Mouse (Mus musculus) embryonic facial prominence, embryonic 11.5 days (tissue): ENCODE results near the gene Gm17662. TPM values are rescaled to one million over a fixed set of nuclear protein-coding genes. Genes with fewer than 3 reads are reported as not detected.

Experiments used
- ATAC-seq: fragments of 200-750 bp; cut with Nextera tagmentation; replicated peaks from 2 replicates; pipeline ENCODE4 v1.8.0; 2017; ENCODE audit warnings: low read depth; ENCODE audit not compliant: insufficient number of reproducible peaks, low FRiP score, low TSS enrichment
- DNase-seq: peaks from one replicate; pipeline ENCODE4 v3.0.0-alpha.2; 2015; ENCODE audit warnings: low spot score
- H3K27ac ChIP-seq: fragments of 300-500 bp; sonication (generic); replicated peaks from 2 replicates; pipeline ENCODE4 v1.5.1; 2014; ENCODE audit warnings: mild to moderate bottlenecking, low read depth, low read length, control low read depth
- H3K27me3 ChIP-seq: fragments of 300-500 bp; sonication (generic); 2 replicates; pipeline ENCODE4 v1.6.1; 2014; ENCODE audit warnings: mild to moderate bottlenecking, low read length, moderate library complexity, mixed read lengths; ENCODE audit not compliant: control insufficient read depth, insufficient read depth
- H3K36me3 ChIP-seq: fragments of 300-500 bp; sonication (generic); replicated peaks from 2 replicates; pipeline ENCODE4 v1.6.1; 2014; ENCODE audit warnings: low read depth, mild to moderate bottlenecking, low read length, moderate library complexity, mixed read lengths; ENCODE audit not compliant: control insufficient read depth, insufficient read depth
- H3K4me1 ChIP-seq: fragments of 300-500 bp; sonication (generic); 2 replicates; pipeline ENCODE4 v1.6.1; 2014; ENCODE audit warnings: low read length, mixed read lengths; ENCODE audit not compliant: control insufficient read depth, insufficient read depth
- H3K4me2 ChIP-seq: fragments of 300-500 bp; sonication (generic); 2 replicates; pipeline ENCODE4 v1.6.1; 2014; ENCODE audit warnings: low read depth, mild to moderate bottlenecking, control low read depth, low read length, moderate library complexity
- H3K4me3 ChIP-seq: fragments of 300-500 bp; sonication (generic); 2 replicates; pipeline ENCODE4 v1.5.1; 2014; ENCODE audit warnings: low read depth, low read length, control low read depth
- H3K9ac ChIP-seq: fragments of 300-500 bp; sonication (generic); replicated peaks from 2 replicates; pipeline ENCODE4 v1.6.1; 2014; ENCODE audit warnings: mild to moderate bottlenecking, control low read depth, low read length
- H3K9me3 ChIP-seq: fragments of 300-500 bp; sonication (generic); replicated peaks from 2 replicates; pipeline ENCODE4 v1.6.1; 2016; ENCODE audit warnings: mild to moderate bottlenecking, low read length, inconsistent platforms, mixed read lengths; ENCODE audit not compliant: control insufficient read depth
- WGBS: fragments of 180-500 bp; shearing (Covaris S2); extraction: QIAGEN DNeasy Blood & Tissue Kit; methylation state at CpG from one replicate; pipeline ENCODE4 v1.1.7; 2014; 5-methylcytosine and 5-hydroxymethylcytosine counted together
- polyA plus RNA-seq: library from polyadenylated mRNA; unstranded; fragments of >200 nt; fragmentation: Nextera tagmentation; extraction: Ambion mirVana; gene quantifications from 2 replicates; pipeline ENCODE4 v1.2.1, GENCODE M21; 2014

The Gm17662 gene
- polyA plus RNA-seq, 1 experiment from 2014 or later = not detected

DNA sequence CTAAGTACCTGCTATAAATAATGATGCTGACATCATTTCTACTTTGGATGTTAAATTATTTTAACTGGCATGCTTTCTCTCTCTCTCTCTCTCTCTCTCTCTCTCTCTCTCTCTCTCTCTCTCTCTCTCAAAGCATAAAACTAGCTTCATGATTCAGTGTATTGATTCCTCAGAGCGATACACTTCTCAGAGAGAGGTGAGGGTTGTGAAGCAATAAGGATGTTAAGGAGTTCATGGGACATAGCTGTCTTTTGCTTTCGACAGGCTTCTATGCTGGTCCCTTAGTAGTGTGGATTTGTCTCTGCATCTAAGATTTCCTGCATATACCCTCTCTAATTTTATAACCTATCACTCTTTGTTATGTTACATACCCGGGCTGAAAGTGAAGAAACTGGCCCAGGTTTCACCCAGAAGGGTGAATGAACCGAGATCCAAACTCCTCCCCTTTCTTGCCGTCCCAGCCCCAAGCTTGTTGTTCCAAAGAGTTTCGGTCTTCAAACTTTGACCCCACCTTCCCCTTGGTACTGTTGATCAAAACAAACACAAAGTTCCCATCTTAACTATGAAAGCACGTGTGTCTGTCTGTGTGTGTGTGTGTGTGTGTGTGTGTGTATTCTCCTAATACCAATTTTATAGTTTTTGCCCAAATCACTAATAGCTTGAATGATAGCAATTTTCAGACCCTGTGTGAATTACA, 32.6 kb upstream of the Gm17662 start:
- Histone ChIP-seq H3K27me3 (no peaks in the 10 kb centered on the region), H3K4me3 (no peak overlapping the region), H3K27ac (no peak overlapping the region), H3K36me3 (no peaks in the 10 kb centered on the region), H3K4me1 (no peaks in the 10 kb centered on the region), H3K9ac (no peak overlapping the region), H3K9me3 (no peaks in the 10 kb centered on the region), H3K4me2 (no peak overlapping the region)
- ATAC-seq (no peak), DNase-seq (no peak)
- 66% methylated on average over 7 of the region's 7 CpGs for WGBS

DNA sequence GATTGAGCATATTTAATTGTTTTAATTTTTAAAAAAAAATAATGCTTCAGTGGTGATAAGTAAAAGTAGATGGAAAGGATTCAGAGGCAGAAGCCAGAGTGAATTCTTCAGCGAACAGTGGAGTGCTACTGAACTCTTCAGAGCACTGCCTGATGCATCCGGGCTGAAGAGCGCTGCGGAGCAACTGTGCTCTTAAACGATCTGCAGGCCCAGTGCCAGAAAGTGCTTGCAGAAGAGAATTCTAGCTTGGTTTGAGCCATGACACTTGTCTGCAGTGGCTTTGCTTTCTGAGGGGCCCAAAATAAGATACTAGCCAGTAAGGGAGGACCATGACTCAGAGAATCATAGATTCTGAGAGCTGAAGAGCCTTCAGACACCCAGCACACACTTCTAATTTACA, 28.2 kb upstream of the Gm17662 start:
- no peak overlapping the region for H3K4me3 ChIP-seq
- no peak for ATAC-seq
- no peaks in the 10 kb centered on the region for H3K36me3 ChIP-seq
- no peak overlapping the region for H3K9ac ChIP-seq
- no peaks in the 10 kb centered on the region for H3K27me3 ChIP-seq
- H3K27ac ChIP-seq = no peak overlapping the region
- no peaks in the 10 kb centered on the region for H3K9me3 ChIP-seq
- WGBS = 83% methylated on average over 5 of the region's 5 CpGs
- H3K4me2 ChIP-seq = no peak overlapping the region
- DNase-seq = no peak
- no peaks in the 10 kb centered on the region for H3K4me1 ChIP-seq

DNA sequence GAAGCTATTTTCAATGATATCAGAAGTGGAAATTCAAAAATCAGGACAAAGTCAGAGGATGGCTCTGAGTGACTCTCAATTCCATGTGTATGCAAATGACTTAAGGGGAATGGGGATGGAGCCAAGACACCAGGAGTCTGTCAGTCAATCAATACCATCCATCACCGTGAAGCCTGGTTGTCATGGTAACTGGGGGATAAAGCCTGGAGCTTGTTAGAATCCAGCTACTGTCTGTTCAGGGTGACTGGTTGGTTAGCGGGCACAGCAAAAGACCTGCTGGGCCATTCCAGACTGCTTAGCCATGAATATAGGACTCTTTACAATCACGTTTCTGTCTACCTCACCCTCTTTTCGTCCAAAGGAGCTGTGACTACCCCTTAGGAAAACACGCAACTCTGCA, 22.0 kb upstream of the Gm17662 start:
- Histone ChIP-seq H3K9me3 (no peaks in the 10 kb centered on the region), H3K4me3 (no peak overlapping the region), H3K27me3 (no peaks in the 10 kb centered on the region), H3K36me3 (no peaks in the 10 kb centered on the region), H3K27ac (no peak overlapping the region), H3K4me1 (no peaks in the 10 kb centered on the region), H3K9ac (no peak overlapping the region), H3K4me2 (no peak overlapping the region)
- DNase-seq = peak; percentile 33
- WGBS = 21% methylated on average over 5 of the region's 5 CpGs
- ATAC-seq = no peak

DNA sequence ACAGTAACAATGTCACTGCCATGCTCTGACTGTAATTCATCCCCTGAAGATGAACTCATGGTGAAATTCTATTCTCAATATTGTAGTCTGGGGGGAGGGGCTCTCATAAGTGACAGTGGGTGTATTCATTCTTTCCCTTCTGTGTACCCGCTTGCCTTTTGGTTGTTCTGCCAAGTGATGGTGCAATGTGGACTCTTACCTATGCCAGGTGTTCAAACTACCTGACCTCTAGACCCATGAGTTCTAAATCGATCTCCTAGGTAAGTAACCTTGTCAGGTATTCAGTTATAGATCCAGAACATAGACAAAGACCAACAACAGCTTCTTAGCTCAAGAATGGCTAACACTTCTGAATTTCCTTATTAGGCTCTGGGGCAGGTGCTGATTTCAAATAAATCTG, 18.8 kb upstream of the Gm17662 start:
- no peaks in the 10 kb centered on the region for H3K27me3 ChIP-seq
- no peaks in the 10 kb centered on the region for H3K36me3 ChIP-seq
- no peak overlapping the region for H3K4me2 ChIP-seq
- no peaks in the 10 kb centered on the region for H3K9me3 ChIP-seq
- ATAC-seq = no peak
- no peak overlapping the region for H3K9ac ChIP-seq
- DNase-seq = no peak
- WGBS = 85% methylated on average over 2 of the region's 2 CpGs
- no peaks in the 10 kb centered on the region for H3K4me1 ChIP-seq
- no peak overlapping the region for H3K27ac ChIP-seq
- H3K4me3 ChIP-seq = no peak overlapping the region

DNA sequence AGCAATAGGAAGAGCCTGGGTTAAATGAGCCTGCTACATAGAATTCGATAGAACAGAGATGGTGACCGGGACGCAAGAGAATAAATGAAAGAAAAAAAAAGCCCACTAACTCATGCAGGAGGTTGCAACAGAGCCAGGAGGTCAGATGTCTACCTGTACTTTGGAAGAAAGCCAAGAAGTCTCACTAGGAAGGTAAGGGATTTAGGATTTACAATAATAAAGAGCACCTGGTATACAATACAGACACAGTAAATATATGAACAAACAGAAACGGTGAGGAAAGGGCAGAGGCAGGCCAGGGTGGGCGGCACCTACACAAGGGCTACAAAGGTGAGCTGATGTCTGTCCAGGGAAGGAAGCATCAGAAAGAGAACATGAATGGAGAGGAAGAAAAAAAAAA, 14.9 kb upstream of the Gm17662 start:
- Histone ChIP-seq H3K4me1 (no peaks in the 10 kb centered on the region), H3K27me3 (no peaks in the 10 kb centered on the region), H3K9me3 (no peaks in the 10 kb centered on the region), H3K4me2 (no peak overlapping the region), H3K4me3 (no peak overlapping the region), H3K36me3 (no peaks in the 10 kb centered on the region), H3K27ac (no peak overlapping the region), H3K9ac (no peak overlapping the region)
- no peak for DNase-seq
- WGBS = 86% methylated on average over 5 of the region's 5 CpGs
- ATAC-seq = no peak

DNA sequence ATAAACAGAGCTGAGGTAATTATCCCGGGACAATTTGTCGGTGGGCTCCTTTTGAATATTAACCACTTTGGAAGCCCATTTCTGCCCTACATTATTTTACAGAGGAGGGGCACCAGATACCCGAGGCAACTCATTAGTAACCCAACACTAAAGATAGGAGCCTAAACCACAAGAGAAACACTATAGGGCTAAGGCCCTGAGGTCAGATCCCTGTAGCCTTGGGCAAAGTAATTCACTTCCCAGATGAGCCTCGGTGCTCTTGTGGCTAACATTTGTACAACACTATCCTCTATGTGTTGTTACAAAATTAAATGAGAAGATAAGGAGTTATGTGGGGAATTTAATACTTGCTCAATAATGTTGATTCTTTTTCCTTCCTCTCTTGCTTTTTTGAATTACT, 13.6 kb upstream of the Gm17662 start:
- WGBS = 30% methylated on average over 4 of the region's 4 CpGs
- Histone ChIP-seq H3K9me3 (no peaks in the 10 kb centered on the region), H3K4me3 (no peak overlapping the region), H3K9ac (no peak overlapping the region), H3K4me1 (no peaks in the 10 kb centered on the region), H3K36me3 (no peaks in the 10 kb centered on the region), H3K27me3 (no peaks in the 10 kb centered on the region), H3K4me2 (no peak overlapping the region), H3K27ac (no peak overlapping the region)
- ATAC-seq (no peak), DNase-seq (peak; percentile 29)

DNA sequence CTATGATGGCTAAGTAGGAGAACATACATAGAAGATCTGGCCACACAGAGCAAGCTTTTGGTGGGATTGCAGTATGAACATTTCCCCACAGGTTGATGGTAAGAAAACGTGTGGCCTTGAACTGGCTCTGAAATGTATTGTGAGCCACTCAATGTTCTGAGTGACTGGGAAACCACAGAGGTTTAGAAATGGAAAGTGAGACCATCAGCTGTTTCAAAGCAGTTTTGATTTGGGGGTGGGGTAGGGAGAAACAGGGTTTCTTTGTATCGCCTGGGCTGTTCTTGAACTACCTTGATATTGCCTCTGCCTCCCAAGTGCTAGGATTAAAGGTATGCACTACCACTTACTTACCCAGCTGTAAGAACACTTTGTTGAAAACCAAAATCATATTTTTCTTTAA, 1.9 kb upstream of the Gm17662 start:
- H3K4me1 ChIP-seq = no peaks in the 10 kb centered on the region
- 78% methylated on average over 2 of the region's 2 CpGs for WGBS
- no peak overlapping the region for H3K4me3 ChIP-seq
- ATAC-seq = no peak
- H3K36me3 ChIP-seq = no peaks in the 10 kb centered on the region
- DNase-seq = no peak
- no peak overlapping the region for H3K4me2 ChIP-seq
- no peaks in the 10 kb centered on the region for H3K27me3 ChIP-seq
- no peak overlapping the region for H3K27ac ChIP-seq
- H3K9ac ChIP-seq = no peak overlapping the region
- H3K9me3 ChIP-seq = no peaks in the 10 kb centered on the region

DNA sequence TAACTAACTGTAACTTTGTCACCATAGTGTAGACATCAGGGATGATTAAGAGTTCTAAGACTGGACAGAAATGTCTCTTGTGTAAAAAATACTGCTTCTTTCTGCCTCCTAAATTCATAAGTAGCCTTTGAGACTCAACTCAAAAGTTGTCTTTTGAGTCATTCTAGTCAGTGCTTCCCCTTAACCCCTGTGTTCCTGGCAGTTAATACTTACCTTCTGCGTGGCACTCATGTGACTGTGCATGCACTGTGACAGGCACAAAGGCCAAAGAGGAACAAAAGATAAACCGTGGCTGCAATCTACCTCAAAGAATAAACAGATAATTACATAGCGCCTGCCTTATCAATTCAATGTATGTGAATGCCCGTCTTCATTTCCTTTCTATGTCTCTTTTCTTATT, 694 bp downstream of the Gm17662 start:
- Histone ChIP-seq H3K27me3 (no peaks in the 10 kb centered on the region), H3K4me3 (no peak overlapping the region), H3K27ac (no peak overlapping the region), H3K9me3 (no peaks in the 10 kb centered on the region), H3K4me2 (no peak overlapping the region), H3K36me3 (no peaks in the 10 kb centered on the region), H3K9ac (no peak overlapping the region), H3K4me1 (no peaks in the 10 kb centered on the region)
- DNase-seq = no peak
- WGBS = 79% methylated on average over 4 of the region's 4 CpGs
- no peak for ATAC-seq
